Mouse (Mus musculus): Measurements from ENCODE around the gene Cycs. TPM values are rescaled to one million over a fixed set of nuclear protein-coding genes. Genes with fewer than 3 reads are reported as not detected.

Cycs gene
- 1.9 and 4.0 TPM in 2 replicates for polyA plus RNA-seq (2012; rRNA removed)

DNA sequence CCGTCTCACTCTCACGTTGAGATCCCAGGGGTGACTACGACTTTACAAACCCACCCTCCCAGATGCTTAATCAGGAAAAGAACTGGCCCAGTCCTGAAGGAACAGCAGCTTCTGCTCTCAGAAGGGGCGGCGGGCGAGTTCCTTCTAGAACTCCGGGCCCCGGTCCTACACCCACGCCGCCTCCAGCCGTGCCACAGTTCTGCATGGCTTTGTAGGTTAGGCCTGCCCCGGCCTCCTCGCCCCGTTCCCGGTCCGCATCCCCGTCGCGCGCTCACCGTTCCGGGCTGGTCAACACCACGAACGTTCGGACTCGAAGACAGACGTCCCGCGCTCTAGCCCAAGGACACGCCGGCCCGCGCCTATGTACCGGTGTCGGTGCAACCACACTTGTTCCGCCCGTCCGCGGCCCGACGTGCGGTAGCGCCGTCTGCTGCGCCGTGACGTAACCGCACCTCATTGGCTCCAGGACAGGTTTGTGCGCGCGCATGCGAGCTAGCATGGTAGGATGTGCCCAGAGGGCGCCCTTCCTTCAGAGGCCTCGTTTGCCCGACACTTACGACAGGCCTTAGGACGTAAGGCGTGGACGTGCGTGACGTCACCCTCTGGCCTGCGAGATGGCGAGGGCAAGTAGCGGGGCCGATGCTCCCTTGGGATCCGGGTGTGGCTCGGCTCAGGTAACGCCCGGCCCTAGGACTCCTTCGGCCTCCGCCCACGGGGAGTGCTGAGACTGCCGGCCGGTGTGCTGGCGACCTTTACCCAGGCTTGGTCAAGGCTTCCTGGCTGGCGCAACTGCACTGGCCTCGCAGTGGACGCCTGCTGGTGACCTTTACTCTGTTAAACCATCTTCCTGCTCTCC, at the start of gene Cycs:
Gene Cycs (minus strand): TSS at position 398 of the 856 bp plus-strand sequence.
- TF ChIP-seq CTCF (IDR thresholded peaks at IDR 0.05; ENCODE audit: insufficient read depth, low read length) (peak; percentile 38), POLR2A (IDR thresholded peaks at IDR 0.05; ENCODE audit: borderline replicate concordance, extremely low read depth, low read depth, low read length) (peak; percentile 98)
- Histone ChIP-seq H3K4me1 (ENCODE audit: control insufficient read depth, insufficient read depth, low read length) (no peaks in the 10 kb centered on the region), H3K4me3 (replicated peaks; ENCODE audit: extremely low read depth, low read depth, low read length) (peak within 1 kb of the TSS; percentile 79)
- peak; percentile 98 for DNase-seq
- WGBS = under 1% methylated on average over 78 of the region's 78 CpGs

DNA sequence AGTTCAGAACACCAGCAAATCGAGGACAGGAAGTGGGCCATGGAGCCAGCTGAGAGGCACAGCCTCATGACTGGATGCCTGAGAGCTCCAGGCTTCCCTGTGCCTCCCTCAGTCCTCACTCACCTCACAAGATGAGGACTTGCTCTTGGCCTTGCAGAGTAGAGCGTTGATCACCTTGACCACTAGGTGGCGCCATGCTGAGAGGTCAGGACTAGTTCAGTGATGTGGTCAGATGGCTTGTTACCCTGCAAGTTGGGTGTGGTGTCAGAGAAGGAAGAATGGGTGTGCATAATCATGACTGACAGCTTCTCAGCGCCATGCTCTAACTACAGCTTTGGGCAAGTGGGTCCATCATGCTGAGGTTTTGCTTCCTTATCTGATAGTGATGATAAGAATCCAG, 35.3 kb upstream of the Cycs start:
- no peak for TF ChIP-seq POLR2A (IDR thresholded peaks at IDR 0.05; ENCODE audit: borderline replicate concordance, extremely low read depth, low read depth, low read length)
- TF ChIP-seq CTCF (IDR thresholded peaks at IDR 0.05; ENCODE audit: insufficient read depth, low read length) = peak; percentile 93
- WGBS = 33% methylated on average over 4 of the region's 4 CpGs
- DNase-seq = peak; percentile 27
- H3K4me3 ChIP-seq (replicated peaks; ENCODE audit: extremely low read depth, low read depth, low read length) = no peak overlapping the region
- H3K4me1 ChIP-seq (ENCODE audit: control insufficient read depth, insufficient read depth, low read length) = no peaks in the 10 kb centered on the region

DNA sequence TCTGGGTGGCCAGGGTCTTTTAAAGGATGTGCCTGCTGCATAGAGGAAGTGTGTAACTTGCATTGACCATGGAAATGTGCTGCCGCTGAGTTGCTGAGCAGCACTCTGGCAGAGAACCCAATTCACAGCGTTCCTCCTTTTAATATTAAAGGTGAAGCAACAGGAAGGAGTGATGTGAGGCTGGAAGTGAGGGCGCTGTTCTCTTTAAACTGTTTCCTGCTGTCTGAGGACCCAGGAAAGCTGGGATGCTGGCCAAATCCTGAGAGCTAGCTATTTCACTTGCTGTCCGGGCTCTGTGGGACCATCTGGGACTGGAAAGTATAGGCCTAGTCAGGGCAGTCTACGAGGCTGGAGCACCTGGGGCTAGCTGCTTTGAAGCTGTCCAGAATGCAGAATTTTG, 32.2 kb upstream of the Cycs start:
- WGBS = 19% methylated on average over 5 of the region's 5 CpGs
- no peak for TF ChIP-seq CTCF (IDR thresholded peaks at IDR 0.05; ENCODE audit: insufficient read depth, low read length)
- no peak for TF ChIP-seq POLR2A (IDR thresholded peaks at IDR 0.05; ENCODE audit: borderline replicate concordance, extremely low read depth, low read depth, low read length)
- H3K4me3 ChIP-seq (replicated peaks; ENCODE audit: extremely low read depth, low read depth, low read length) = no peak overlapping the region
- peak; percentile 28 for DNase-seq
- 0 out of 2 replicates have a peak, but pooled peaks cover 3% of the 10 kb centered on the region for H3K4me1 ChIP-seq (ENCODE audit: control insufficient read depth, insufficient read depth, low read length)

DNA sequence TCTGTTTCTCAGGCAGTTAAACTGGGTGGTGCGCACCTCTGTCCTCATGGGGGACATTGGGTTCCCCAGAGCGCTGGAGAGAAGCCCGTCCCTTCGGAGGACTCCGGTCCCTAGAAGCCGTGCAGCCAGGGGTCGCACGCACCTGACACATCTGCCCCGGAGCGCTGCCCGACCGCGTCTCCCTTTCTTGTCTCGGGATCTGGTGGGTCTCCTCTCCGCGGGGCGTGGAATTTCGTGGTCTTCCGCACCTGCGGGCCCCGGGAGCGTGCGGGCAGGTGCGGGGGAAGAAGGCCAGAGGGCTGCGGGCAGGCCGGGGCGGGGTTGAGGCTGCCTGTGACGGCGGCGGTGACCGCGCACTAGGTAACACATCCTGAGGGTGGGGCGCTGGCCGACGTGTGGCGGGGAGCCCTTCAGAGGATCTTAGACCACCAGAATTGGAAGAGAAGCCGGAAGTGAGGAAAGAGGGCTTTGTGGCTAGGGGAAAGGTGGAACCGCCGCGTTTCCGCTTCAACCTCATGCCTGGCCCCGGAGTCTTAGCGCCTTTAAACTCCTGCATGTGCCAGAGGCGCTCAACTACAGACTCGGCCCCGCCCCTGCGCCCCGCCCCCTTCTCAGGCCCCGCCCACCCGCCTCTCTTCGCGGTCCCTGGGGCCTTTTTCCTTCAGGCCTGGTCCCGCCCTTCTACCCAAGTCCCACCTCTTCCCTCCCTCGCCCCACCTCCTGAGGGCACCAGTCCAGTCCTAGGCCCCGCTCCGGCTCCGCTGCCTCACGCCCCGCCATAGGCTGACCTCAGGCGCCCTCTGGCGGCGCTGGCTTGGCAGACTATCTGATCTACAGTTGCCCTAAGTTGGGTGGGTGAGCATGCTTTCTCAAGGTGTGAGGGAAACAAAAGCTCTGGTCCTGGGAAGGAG, 30.2 kb upstream of the Cycs start, which contains the start of gene 4921507P07Rik:
Gene 4921507P07Rik (minus strand): TSS at position 332 of the 911 bp plus-strand sequence.
- 0 out of 2 replicates have a peak, but pooled peaks cover 3% of the 10 kb centered on the region for H3K4me1 ChIP-seq (ENCODE audit: control insufficient read depth, insufficient read depth, low read length)
- H3K4me3 ChIP-seq (replicated peaks; ENCODE audit: extremely low read depth, low read depth, low read length) = peak within 1 kb of the TSS; percentile 76
- peak; percentile 94 for DNase-seq
- TF ChIP-seq POLR2A (IDR thresholded peaks at IDR 0.05; ENCODE audit: borderline replicate concordance, extremely low read depth, low read depth, low read length) = peak; percentile 47; the same call in 1 of the 2 replicates
- TF ChIP-seq CTCF (IDR thresholded peaks at IDR 0.05; ENCODE audit: insufficient read depth, low read length) = peak; percentile 59
- under 1% methylated on average over 54 of the region's 62 CpGs for WGBS

DNA sequence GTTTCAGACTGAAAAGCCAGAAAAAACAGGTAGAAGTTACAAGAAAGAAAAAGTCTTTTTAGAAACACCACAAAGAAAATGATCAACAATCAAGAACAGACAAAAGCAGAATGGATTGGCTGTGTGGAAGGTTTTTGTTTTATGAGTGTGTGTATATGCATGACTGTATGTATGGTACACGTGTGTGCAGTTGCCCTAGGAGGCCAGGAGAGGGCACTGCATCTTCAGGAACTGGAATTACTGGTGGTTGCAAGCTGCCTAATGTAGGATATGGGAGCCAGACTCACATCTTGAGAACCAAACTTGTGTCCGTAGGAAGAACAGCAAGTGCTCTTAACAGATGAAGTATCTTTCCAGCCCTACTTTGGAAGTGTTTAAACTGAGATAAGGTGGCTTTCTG, 28.0 kb upstream of the Cycs start:
- 77% methylated on average over 2 of the region's 2 CpGs for WGBS
- no peak for TF ChIP-seq CTCF (IDR thresholded peaks at IDR 0.05; ENCODE audit: insufficient read depth, low read length)
- no peak for TF ChIP-seq POLR2A (IDR thresholded peaks at IDR 0.05; ENCODE audit: borderline replicate concordance, extremely low read depth, low read depth, low read length)
- 0 out of 2 replicates have a peak, but pooled peaks cover 3% of the 10 kb centered on the region for H3K4me1 ChIP-seq (ENCODE audit: control insufficient read depth, insufficient read depth, low read length)
- no peak for DNase-seq
- no peak overlapping the region for H3K4me3 ChIP-seq (replicated peaks; ENCODE audit: extremely low read depth, low read depth, low read length)

DNA sequence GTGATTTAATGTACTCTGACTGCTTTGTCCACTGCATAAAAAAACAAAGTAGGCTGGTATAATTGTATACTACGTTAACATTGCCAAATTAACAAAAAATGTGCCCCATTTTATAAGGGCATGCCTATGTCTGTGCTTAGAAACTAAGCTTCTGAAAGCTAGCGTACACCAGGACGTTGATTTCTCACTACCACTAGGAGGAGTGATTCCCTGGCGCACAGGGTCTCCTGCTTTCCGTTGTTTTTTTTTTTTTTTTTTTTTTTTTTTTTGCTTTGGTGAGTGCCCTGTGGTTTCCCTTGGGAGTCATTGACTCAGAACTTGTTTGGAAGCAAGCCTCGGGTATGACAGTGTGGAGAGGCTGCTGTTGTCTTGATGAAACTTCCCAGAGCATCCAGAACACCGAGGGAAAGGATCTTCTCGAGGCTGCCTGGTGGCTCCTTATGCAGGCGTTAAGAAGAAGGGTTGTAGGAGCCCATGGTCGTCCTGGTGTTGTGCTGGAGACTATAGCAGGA, 27.1 kb upstream of the Cycs start:
- no peak for DNase-seq
- Histone ChIP-seq H3K4me1 (ENCODE audit: control insufficient read depth, insufficient read depth, low read length) (0 out of 2 replicates have a peak, but pooled peaks cover 3% of the 10 kb centered on the region), H3K4me3 (replicated peaks; ENCODE audit: extremely low read depth, low read depth, low read length) (no peak overlapping the region)
- 69% methylated on average over 10 of the region's 10 CpGs for WGBS
- TF ChIP-seq CTCF (IDR thresholded peaks at IDR 0.05; ENCODE audit: insufficient read depth, low read length) (no peak), POLR2A (IDR thresholded peaks at IDR 0.05; ENCODE audit: borderline replicate concordance, extremely low read depth, low read depth, low read length) (no peak)

DNA sequence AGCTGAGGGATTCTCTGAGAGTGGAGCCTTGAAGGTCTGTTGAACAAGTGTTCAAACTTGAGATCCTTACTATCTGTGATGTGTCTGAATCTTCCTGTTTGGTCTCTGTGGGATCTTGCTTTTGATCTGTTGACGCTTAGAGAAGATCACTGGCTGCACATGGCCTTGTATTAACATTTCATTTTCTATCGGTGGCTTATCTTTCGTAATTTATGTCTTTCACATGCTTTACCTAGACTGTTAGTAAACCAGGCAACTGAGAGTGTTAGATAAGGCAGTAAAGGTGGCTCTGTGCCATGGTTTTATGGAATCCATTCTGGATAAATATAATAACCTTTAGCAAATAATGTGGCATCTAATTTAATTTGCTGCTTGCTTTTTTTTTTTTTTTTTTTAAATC, 23.9 kb upstream of the Cycs start:
- no peak for DNase-seq
- Histone ChIP-seq H3K4me3 (replicated peaks; ENCODE audit: extremely low read depth, low read depth, low read length) (no peak overlapping the region), H3K4me1 (ENCODE audit: control insufficient read depth, insufficient read depth, low read length) (no peaks in the 10 kb centered on the region)
- 53% methylated on average over 3 of the region's 3 CpGs for WGBS
- TF ChIP-seq CTCF (IDR thresholded peaks at IDR 0.05; ENCODE audit: insufficient read depth, low read length) (no peak), POLR2A (IDR thresholded peaks at IDR 0.05; ENCODE audit: borderline replicate concordance, extremely low read depth, low read depth, low read length) (no peak)

DNA sequence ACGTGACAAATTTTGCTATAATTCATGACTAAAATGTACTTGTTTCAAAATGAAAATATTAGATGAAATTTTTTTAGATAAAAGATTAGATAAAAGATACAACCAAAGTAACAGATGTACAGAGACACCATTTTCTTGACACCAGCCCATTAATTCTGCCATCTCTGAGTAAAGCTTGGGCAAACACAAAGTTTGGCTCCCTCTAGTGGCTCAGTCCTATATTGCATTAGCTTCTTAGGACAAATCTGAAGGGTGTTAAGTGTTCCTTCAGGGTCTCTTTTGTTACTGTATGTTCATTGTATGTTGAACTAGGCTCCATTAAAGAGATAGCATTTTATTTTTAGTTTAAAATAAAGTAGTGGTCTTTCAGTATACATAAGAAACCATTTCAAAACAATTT, 21.9 kb upstream of the Cycs start:
- 93% methylated on average over 1 of the region's 1 CpGs for WGBS
- DNase-seq = no peak
- H3K4me3 ChIP-seq (replicated peaks; ENCODE audit: extremely low read depth, low read depth, low read length) = no peak overlapping the region
- TF ChIP-seq CTCF (IDR thresholded peaks at IDR 0.05; ENCODE audit: insufficient read depth, low read length) (peak; percentile 15; the same call in 1 of the 2 replicates), POLR2A (IDR thresholded peaks at IDR 0.05; ENCODE audit: borderline replicate concordance, extremely low read depth, low read depth, low read length) (no peak)
- no peaks in the 10 kb centered on the region for H3K4me1 ChIP-seq (ENCODE audit: control insufficient read depth, insufficient read depth, low read length)

DNA sequence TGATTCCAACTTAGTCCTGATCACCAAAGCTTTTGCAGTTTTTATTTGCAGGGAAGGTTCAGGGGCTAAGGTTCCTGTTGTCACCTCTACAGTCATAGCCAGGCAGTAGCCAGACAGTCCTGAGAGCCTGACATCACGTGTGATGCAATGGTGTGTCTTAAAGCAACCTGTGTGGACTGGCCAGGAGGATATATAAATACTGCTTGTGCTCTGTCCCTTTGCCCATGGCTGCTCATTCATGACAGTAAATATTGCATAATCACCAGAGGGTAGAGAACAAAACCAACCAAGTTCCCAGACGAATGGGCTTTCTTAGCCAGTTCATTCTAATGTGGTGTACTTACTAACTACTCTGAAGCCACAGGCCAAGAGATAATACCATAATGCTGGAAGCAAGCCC, 21.1 kb upstream of the Cycs start:
- H3K4me1 ChIP-seq (ENCODE audit: control insufficient read depth, insufficient read depth, low read length) = no peaks in the 10 kb centered on the region
- TF ChIP-seq CTCF (IDR thresholded peaks at IDR 0.05; ENCODE audit: insufficient read depth, low read length) (no peak), POLR2A (IDR thresholded peaks at IDR 0.05; ENCODE audit: borderline replicate concordance, extremely low read depth, low read depth, low read length) (no peak)
- no peak for DNase-seq
- H3K4me3 ChIP-seq (replicated peaks; ENCODE audit: extremely low read depth, low read depth, low read length) = no peak overlapping the region
- WGBS = 67% methylated on average over 2 of the region's 2 CpGs
